Mouse (Mus musculus) liver, adult 2 months (tissue): ENCODE results near the gene Galm.

Experiments
- CTCF ChIP-seq: fragments of 200-500 bp; IDR thresholded peaks from 2 replicates; pipeline ENCODE4 v1.5.1; 2011; ENCODE audit warnings: low read depth, low read length, control low read depth
- POLR2A ChIP-seq: fragments of 200-500 bp; IDR thresholded peaks from 2 replicates; pipeline ENCODE4 v1.6.1; 2011; ENCODE audit warnings: low read length, control low read depth; ENCODE audit not compliant: insufficient read depth; ENCODE audit errors: extremely low read depth

DNA sequence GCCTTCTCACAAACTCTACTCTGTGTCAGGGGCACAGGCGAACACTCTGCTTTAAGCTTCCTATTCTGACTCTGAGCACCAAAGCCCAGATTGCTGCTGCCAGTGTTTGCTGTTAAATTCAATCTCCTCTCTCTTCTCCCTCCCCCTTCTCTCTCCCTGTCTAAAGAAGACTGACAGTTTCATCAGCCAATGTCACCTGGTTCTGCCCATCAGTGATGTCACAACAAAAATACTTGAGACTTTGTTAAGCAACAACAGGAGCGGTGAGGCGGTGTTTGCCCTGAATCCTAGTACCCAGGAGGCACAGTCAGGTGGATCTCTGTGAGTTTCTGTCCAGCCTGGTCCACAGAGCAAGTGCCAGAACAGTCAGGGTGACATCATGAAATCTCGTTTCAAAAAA is 13.8 kb upstream of the Galm start:
- TF ChIP-seq CTCF, result no peak
- no peak for TF ChIP-seq POLR2A
